Comparison of ENCODE assay signal across 1 mouse cellular context in genomic region chr4:151955791-151956190, GRCm38 (mm10).
TF ChIP-seq lines count a peak whose summit lies in the region.

No protein-coding gene starts in this region.

TF ChIP-seq in CH12.LX, 34 proteins besides CTCF, POLR2A, EP300 and RAD21:
- TF ChIP-seq ZNF384 (IDR thresholded peaks at IDR 0.05; ENCODE audit: low read depth, low read length) (peak; percentile 57), ETS1 (conservative IDR thresholded peaks at IDR 0.05; ENCODE audit: low read depth, low read length) (no peak)
